Mouse (Mus musculus): ENCODE measurements around the gene Etv5.

DNA sequence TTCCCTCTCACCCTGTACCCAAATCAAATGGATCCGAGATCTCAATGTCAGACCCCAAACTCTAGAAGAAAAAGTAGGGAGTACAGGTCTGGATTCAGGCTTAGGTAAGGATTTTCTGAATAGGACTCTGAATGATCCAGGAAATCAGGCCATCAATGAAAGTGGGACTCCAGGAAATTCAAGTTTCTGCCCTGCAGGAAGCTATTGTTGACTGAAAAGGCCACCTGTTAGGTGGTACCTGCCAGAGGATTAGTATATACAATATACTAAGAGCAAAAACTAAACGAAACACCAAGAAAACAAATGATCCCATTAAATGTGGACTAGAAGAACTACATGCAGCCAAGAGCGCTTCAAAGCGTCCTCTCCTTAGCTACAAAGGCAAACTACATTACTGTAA lies 35.8 kb downstream of the Etv5 start:
- TF ChIP-seq CTCF (IDR thresholded peaks at IDR 0.05; ENCODE audit: control insufficient read depth, insufficient read depth, low read length) (no peak), POLR2A (IDR thresholded peaks at IDR 0.05; ENCODE audit: borderline replicate concordance, control insufficient read depth, low read depth, low read length) (no peak)
